Mouse (Mus musculus) neural tube, embryonic 14.5 days (tissue): ENCODE measurements at regions not wholly inside any gene's neighbourhood (a gene's known extent, or its start where the extent isn't known, plus 50 kb on each side); places are given as distances from the start of the nearest gene placed in this dataset.
A peak's percentile ranks its signal among the peaks of the same experiment; 100 is the strongest.
"Not testable (repeated sequence)": the region's sequence is repeated elsewhere in the genome, so short reads cannot be mapped to it uniquely, and the experiment has no call there.

Source experiments
- ATAC-seq: fragments of 200-750 bp; cut with Nextera tagmentation; 2 replicates; pipeline ENCODE4 v1.8.0; 2017; ENCODE audit warnings: low read depth, mild to moderate bottlenecking, moderate TSS enrichment, moderate library complexity
- H3K27ac ChIP-seq: fragments of 300-500 bp; sonication (generic); 2 replicates; pipeline ENCODE4 v1.5.1; 2014; ENCODE audit warnings: low read depth, mild to moderate bottlenecking, control low read depth, low read length, moderate library complexity, mixed read lengths
- H3K27me3 ChIP-seq: fragments of 300-500 bp; sonication (generic); 2 replicates; pipeline ENCODE4 v1.6.1; 2014; ENCODE audit warnings: low read length; ENCODE audit not compliant: control insufficient read depth, insufficient read depth
- H3K36me3 ChIP-seq: fragments of 300-500 bp; sonication (generic); 2 replicates; pipeline ENCODE4 v1.6.1; 2014; ENCODE audit warnings: low read length, mixed read lengths; ENCODE audit not compliant: control insufficient read depth, insufficient read depth
- H3K4me1 ChIP-seq: fragments of 300-500 bp; sonication (generic); 2 replicates; pipeline ENCODE4 v1.6.1; 2014; ENCODE audit warnings: low read length; ENCODE audit not compliant: control insufficient read depth, insufficient read depth
- H3K4me2 ChIP-seq: fragments of 300-500 bp; sonication (generic); 2 replicates; pipeline ENCODE4 v1.6.1; 2014; ENCODE audit warnings: mild to moderate bottlenecking, low read depth, low read length, control low read depth
- H3K4me3 ChIP-seq: fragments of 300-500 bp; sonication (generic); 2 replicates; pipeline ENCODE4 v1.5.1; 2014; ENCODE audit warnings: low read depth, low read length, control low read depth, mixed read lengths
- H3K9ac ChIP-seq: fragments of 300-500 bp; sonication (generic); replicated peaks from 2 replicates; pipeline ENCODE4 v1.6.1; 2014; ENCODE audit warnings: low read depth, mild to moderate bottlenecking, control low read depth, low read length, mixed read lengths
- H3K9me3 ChIP-seq: fragments of 300-500 bp; sonication (generic); 2 replicates; pipeline ENCODE4 v1.6.1; 2016; ENCODE audit warnings: low read length; ENCODE audit not compliant: control insufficient read depth
- WGBS: fragments of 180-500 bp; shearing (Covaris S2); extraction: QIAGEN DNeasy Blood & Tissue Kit; methylation state at CpG from one replicate; pipeline ENCODE4 v1.1.7; 2014; 5-methylcytosine and 5-hydroxymethylcytosine counted together

DNA sequence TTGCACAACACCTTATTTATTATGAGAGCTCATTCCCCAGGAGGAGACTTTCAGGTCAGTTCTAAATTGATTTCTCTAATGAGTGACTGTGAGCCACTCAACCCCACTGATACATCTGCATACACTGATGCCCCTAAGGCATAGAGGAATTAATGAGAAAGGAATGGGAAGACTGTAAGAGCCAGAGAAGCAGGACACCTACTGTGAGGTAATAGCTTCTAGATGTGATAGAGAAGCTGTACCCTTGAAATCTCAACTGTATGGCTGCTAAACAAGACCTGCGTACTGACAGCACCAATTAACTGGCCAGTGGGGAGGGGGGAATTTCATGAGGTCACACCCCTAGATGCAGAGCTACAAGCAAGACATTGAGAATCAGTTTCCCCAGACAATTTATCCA, 128.3 kb upstream of the Ranbp3l start:
- ATAC-seq, result peak; percentile 73; the same call in 1 of the 2 replicates

GRCm38 (mm10) chr15:8834151-8834550, 123.6 kb upstream of the Slc1a3 start:
- H3K9ac ChIP-seq, result no peak overlapping the region
- H3K4me3 ChIP-seq, result no peak overlapping the region
- 77% methylated on average over 4 of the region's 4 CpGs for WGBS
- no peaks in the 10 kb centered on the region for H3K27me3 ChIP-seq
- ATAC-seq, result no peak
- H3K27ac ChIP-seq, result no peak overlapping the region
- no peaks in the 10 kb centered on the region for H3K4me1 ChIP-seq
- H3K9me3 ChIP-seq, result no peaks in the 10 kb centered on the region
- no peak overlapping the region for H3K4me2 ChIP-seq
- H3K36me3 ChIP-seq, result no peaks in the 10 kb centered on the region

More for the DNA sequence above, 128.3 kb upstream of the Ranbp3l start:
- Histone ChIP-seq H3K9me3 (no peaks in the 10 kb centered on the region), H3K4me1 (no peaks in the 10 kb centered on the region), H3K36me3 (no peaks in the 10 kb centered on the region), H3K4me3 (no peak overlapping the region), H3K4me2 (no peak overlapping the region), H3K27me3 (no peaks in the 10 kb centered on the region), H3K9ac (no peak overlapping the region), H3K27ac (no peak overlapping the region)
- 62% methylated on average over 1 of the region's 1 CpGs for WGBS

GRCm38 (mm10) chr15:8832970-8833369, 122.4 kb upstream of the Slc1a3 start:
- H3K27me3 ChIP-seq, result no peaks in the 10 kb centered on the region
- no peaks in the 10 kb centered on the region for H3K4me1 ChIP-seq
- H3K27ac ChIP-seq, result no peak overlapping the region
- no peak overlapping the region for H3K4me2 ChIP-seq
- WGBS, result 73% methylated on average over 1 of the region's 1 CpGs
- no peak for ATAC-seq
- H3K9me3 ChIP-seq, result no peaks in the 10 kb centered on the region
- no peak overlapping the region for H3K9ac ChIP-seq
- no peaks in the 10 kb centered on the region for H3K36me3 ChIP-seq
- no peak overlapping the region for H3K4me3 ChIP-seq

DNA sequence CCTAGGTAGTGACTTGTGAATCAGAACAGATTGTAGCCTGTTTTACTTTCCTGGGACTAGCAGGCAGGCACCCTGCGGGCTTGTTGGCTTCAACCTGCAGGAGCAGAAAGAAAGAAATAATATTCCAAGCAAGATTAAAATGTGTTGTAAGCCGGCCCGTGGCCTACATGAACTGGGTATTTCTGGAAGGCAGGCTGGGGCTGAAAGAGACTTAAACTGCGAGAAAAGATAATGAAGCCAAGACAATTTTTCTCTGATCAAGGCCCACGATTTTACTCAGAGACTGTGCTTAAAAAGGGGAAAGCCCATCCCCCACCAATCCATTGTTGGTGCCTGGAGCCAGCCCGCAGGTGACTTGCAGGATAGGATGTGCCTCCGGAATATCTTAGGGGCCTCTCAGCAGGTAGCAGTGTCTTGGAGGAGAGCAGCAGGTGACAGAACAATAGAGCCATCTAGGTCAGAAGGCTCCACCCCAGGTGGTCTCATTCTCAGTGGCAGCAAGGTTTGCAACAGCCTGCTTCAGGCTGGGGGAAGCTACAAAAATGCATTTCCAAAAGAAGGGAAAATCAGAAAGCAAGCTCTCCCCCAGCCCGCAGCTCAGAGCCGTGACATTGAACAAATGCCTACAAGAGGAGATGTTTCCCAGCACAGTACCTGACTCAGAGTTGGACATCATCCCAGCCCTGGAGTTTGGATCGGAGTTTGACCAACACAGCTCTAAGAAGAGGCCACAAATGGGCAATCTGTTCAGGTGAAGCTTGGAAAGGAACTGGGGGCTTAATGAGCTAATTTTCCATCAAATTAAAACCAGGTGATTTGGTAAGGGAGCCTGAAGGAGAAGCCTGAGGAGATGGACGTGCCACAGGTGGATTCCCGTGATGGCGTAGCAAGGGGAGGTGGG, 121.4 kb upstream of the Slc1a3 start:
- Histone ChIP-seq H3K27ac (no peak overlapping the region), H3K4me1 (no peaks in the 10 kb centered on the region), H3K36me3 (no peaks in the 10 kb centered on the region), H3K27me3 (no peaks in the 10 kb centered on the region), H3K4me2 (no peak overlapping the region), H3K9ac (no peak overlapping the region), H3K4me3 (no peak overlapping the region), H3K9me3 (no peaks in the 10 kb centered on the region)
- WGBS, result 39% methylated on average over 13 of the region's 13 CpGs
- ATAC-seq, result no peak

GRCm38 (mm10) chr15:8824861-8825260, 114.3 kb upstream of the Slc1a3 start:
- Histone ChIP-seq H3K4me3 (no peak overlapping the region), H3K36me3 (no peaks in the 10 kb centered on the region), H3K27ac (no peak overlapping the region), H3K4me2 (no peak overlapping the region), H3K27me3 (no peaks in the 10 kb centered on the region), H3K9me3 (no peaks in the 10 kb centered on the region), H3K9ac (no peak overlapping the region), H3K4me1 (no peaks in the 10 kb centered on the region)
- WGBS, result 78% methylated on average over 6 of the region's 6 CpGs
- ATAC-seq, result no peak

DNA sequence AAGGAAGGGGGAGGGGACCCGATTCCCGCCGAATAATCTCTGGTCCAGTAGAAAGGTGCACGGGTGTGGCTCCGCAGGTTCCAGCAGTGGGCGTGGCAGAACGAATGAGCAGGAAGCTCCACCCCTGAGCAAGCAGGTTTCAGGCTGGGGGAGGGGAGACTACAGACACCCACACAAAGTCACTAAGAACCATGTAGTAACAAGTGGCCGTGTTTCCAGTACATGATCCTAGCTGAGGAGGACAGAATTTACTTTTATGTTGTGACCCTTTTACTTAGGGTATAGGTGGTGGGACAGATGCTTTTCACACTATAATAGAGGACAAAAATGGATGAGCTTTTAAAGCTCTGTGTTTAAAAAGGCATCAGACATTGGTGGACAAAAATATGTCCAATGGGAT, 112.2 kb upstream of the Slc1a3 start:
- not testable (repeated sequence) for H3K9ac ChIP-seq, H3K36me3 ChIP-seq, ATAC-seq, H3K4me3 ChIP-seq, H3K27me3 ChIP-seq, H3K4me1 ChIP-seq, H3K4me2 ChIP-seq, H3K27ac ChIP-seq, H3K9me3 ChIP-seq
- 98% methylated on average over 3 of the region's 8 CpGs for WGBS

DNA sequence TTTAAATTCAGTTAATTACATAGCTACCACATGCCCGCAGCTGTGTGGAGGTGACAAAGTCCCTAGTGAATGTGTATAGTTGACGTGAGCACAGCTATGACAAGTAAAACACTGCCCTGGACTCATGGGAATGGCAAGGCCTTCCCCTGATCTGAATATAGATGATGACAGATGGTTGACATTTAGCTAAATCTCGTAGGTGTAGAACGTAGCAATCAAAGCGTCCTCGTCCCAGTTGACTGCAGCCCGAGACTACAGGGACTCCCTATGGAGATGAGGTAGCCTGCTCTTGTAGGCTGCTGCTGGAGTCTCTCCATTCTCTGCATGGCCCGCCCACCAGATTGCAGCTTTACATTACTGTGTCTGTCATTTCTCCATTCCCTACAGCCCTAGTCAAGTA, 107.0 kb upstream of the Slc1a3 start:
- Histone ChIP-seq H3K4me2 (no peak overlapping the region), H3K27me3 (no peaks in the 10 kb centered on the region), H3K27ac (no peak overlapping the region), H3K36me3 (no peaks in the 10 kb centered on the region), H3K9ac (no peak overlapping the region), H3K4me1 (no peaks in the 10 kb centered on the region), H3K4me3 (no peak overlapping the region), H3K9me3 (no peaks in the 10 kb centered on the region)
- WGBS, result 45% methylated on average over 8 of the region's 8 CpGs
- ATAC-seq, result no peak

DNA sequence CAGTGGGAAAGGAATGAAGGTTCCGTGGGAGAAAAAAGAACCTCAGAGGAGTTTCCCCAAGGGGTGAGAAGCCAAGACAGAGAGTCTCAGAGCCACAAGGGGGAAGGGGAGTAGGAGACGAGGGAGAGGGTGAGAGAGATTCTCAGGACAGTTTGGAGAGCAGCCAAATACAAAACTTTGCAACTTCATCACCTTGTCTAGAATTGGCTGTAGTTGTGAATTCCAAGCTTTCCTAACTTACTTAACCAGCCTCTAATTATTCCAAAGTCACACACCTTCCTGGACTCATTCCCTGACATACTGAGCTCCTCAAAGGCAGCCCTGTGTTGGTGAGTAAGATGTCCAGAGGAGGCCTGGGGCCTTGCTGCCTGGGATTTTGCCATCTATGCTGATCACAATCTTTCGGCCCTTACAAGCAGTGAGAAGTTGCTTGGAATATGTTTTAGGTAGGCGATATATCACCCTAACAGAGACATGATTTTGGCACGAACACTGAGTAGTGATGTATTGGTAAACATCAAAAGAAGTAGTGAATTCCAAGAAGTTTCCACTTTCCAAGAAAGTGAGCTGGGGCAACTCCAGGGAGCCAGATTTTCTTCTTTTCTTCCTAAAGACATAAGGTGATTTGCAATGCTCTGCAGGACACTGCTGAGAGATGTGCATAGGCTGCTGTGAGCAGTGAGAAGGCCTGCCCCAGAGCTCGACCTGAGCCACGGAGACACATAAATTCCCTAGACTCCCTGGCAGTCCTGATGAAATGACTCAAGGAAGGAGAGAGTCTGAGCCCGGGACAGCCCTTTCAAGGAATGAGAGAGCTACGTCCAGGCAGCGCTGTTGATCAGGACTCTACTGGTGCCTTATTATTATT, 106.2 kb upstream of the Slc1a3 start:
- H3K27me3 ChIP-seq, result no peaks in the 10 kb centered on the region
- H3K9ac ChIP-seq, result no peak overlapping the region
- H3K36me3 ChIP-seq, result no peaks in the 10 kb centered on the region
- no peak overlapping the region for H3K27ac ChIP-seq
- H3K4me2 ChIP-seq, result no peak overlapping the region
- peak; percentile 83 for ATAC-seq
- no peaks in the 10 kb centered on the region for H3K9me3 ChIP-seq
- 35% methylated on average over 10 of the region's 10 CpGs for WGBS
- no peaks in the 10 kb centered on the region for H3K4me1 ChIP-seq
- H3K4me3 ChIP-seq, result no peak overlapping the region

DNA sequence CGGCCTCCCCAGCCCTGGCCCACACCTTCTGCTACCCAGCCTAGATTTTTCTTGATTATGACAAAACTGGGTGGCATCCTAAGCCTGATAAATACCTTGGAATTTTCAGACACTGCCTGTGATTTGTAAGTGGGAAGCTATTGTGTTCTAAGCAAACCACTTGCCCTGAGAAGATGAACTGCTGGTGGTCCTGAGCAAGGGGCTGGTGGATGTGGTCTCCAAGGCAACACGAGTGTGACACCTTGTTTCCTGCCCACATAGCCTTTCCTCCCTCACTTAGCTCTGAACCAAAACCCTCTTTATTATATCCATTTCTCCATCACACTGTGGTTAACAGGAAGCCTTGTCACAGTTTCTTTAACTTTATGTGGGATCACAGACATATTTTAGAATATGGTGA, 105.4 kb upstream of the Slc1a3 start:
- Histone ChIP-seq H3K9me3 (no peaks in the 10 kb centered on the region), H3K27me3 (no peaks in the 10 kb centered on the region), H3K4me1 (no peaks in the 10 kb centered on the region), H3K36me3 (no peaks in the 10 kb centered on the region), H3K4me3 (no peak overlapping the region), H3K27ac (no peak overlapping the region), H3K9ac (no peak overlapping the region), H3K4me2 (no peak overlapping the region)
- 27% methylated on average over 2 of the region's 2 CpGs for WGBS
- no peak; the same call in 1 of the 2 replicates for ATAC-seq
